Mouse (Mus musculus) forebrain, postnatal 0 days (tissue): ENCODE measurements around the gene Krt8. TPM values are rescaled to one million over a fixed set of nuclear protein-coding genes. Genes with fewer than 3 reads are reported as not detected.

Experiments used
- ATAC-seq: fragments of 200-750 bp; cut with Nextera tagmentation; 2 replicates; pipeline ENCODE4 v1.8.0; 2017; ENCODE audit warnings: mild to moderate bottlenecking, moderate library complexity
- DNase-seq: peaks from one replicate; pipeline ENCODE4 v3.0.0-alpha.2; 2015
- H3K27ac ChIP-seq: fragments of 300-500 bp; sonication (generic); 2 replicates; pipeline ENCODE4 v1.5.1; 2014; ENCODE audit warnings: low read depth, mild to moderate bottlenecking, antibody characterized with exemption, low read length, moderate library complexity, mixed read lengths
- H3K27me3 ChIP-seq: fragments of 300-500 bp; sonication (generic); 2 replicates; pipeline ENCODE4 v1.6.1; 2014; ENCODE audit warnings: mild to moderate bottlenecking, low read length, mixed read lengths; ENCODE audit not compliant: insufficient read depth
- H3K36me3 ChIP-seq: fragments of 300-500 bp; sonication (generic); 2 replicates; pipeline ENCODE4 v1.6.1; 2014; ENCODE audit warnings: mild to moderate bottlenecking, moderate library complexity; ENCODE audit not compliant: insufficient read depth
- H3K4me1 ChIP-seq: fragments of 300-500 bp; sonication (generic); 2 replicates; pipeline ENCODE4 v1.6.1; 2014; ENCODE audit warnings: antibody characterized with exemption; ENCODE audit not compliant: insufficient read depth
- H3K4me2 ChIP-seq: fragments of 300-500 bp; sonication (generic); 2 replicates; pipeline ENCODE4 v1.6.1; 2014; ENCODE audit warnings: low read depth, mild to moderate bottlenecking, moderate library complexity
- H3K4me3 ChIP-seq: fragments of 300-500 bp; sonication (generic); 2 replicates; pipeline ENCODE4 v1.5.1; 2014; ENCODE audit warnings: low read depth, low read length, mixed read lengths
- H3K9ac ChIP-seq: fragments of 300-500 bp; sonication (generic); 2 replicates; pipeline ENCODE4 v1.6.1; 2014; ENCODE audit warnings: mild to moderate bottlenecking
- H3K9me3 ChIP-seq: fragments of 300-500 bp; sonication (generic); 2 replicates; pipeline ENCODE4 v1.6.1; 2016; ENCODE audit warnings: low read length
- CTCF ChIP-seq: sonication (generic); IDR thresholded peaks from 2 replicates; pipeline ENCODE4 v1.5.1; 2016; ENCODE audit warnings: antibody characterized with exemption, control low read depth, low read depth
- WGBS: fragments of 180-500 bp; shearing (Covaris S2); extraction: QIAGEN DNeasy Blood & Tissue Kit; methylation state at CpG from one replicate; pipeline ENCODE4 v1.1.7; 2014; 5-methylcytosine and 5-hydroxymethylcytosine counted together
- polyA plus RNA-seq: library from polyadenylated mRNA; unstranded; fragments of >200 nt; fragmentation: Nextera tagmentation; extraction: Ambion mirVana; gene quantifications from 2 replicates; pipeline ENCODE4 v1.2.1, GENCODE M21; 2015
- total RNA-seq: library from RNA; depleted of rRNA; stranded (reverse); fragments of >200 nt; gene quantifications from 2 replicates; pipeline ENCODE4 v1.2.3, GENCODE M21; 2014

The Krt8 gene
- total and polyA plus RNA-seq, 2 experiments from 2014 or later = 2.2 to 3.9 TPM

GRCm38 (mm10) chr15:101976023-101976422 lies 28.3 kb downstream of the Krt8 start:
- Histone ChIP-seq H3K9ac (no peak overlapping the region), H3K9me3 (no peaks in the 10 kb centered on the region), H3K4me3 (no peak overlapping the region), H3K36me3 (no peaks in the 10 kb centered on the region), H3K27ac (no peak overlapping the region), H3K27me3 (no peaks in the 10 kb centered on the region; the same call in 1 of the 2 replicates), H3K4me2 (no peak overlapping the region), H3K4me1 (peaks cover 6% of the 10 kb centered on the region; the same call in 1 of the 2 replicates)
- WGBS = 81% methylated on average over 5 of the region's 5 CpGs
- ATAC-seq = no peak
- no peak for DNase-seq
- TF ChIP-seq CTCF = no peak

GRCm38 (mm10) chr15:101974083-101974845 lies 30.0 kb downstream of the Krt8 start:
- no peak overlapping the region for H3K27ac ChIP-seq
- H3K27me3 ChIP-seq = no peaks in the 10 kb centered on the region; the same call in 1 of the 2 replicates
- no peak; the same call in 1 of the 2 replicates for ATAC-seq
- DNase-seq = no peak
- TF ChIP-seq CTCF = no peak
- H3K9ac ChIP-seq = no peak overlapping the region
- H3K4me3 ChIP-seq = no peak overlapping the region
- no peak overlapping the region for H3K4me2 ChIP-seq
- no peaks in the 10 kb centered on the region for H3K36me3 ChIP-seq
- H3K9me3 ChIP-seq = no peaks in the 10 kb centered on the region
- 53% methylated on average over 16 of the region's 16 CpGs for WGBS
- peaks cover 6% of the 10 kb centered on the region; the same call in 1 of the 2 replicates for H3K4me1 ChIP-seq

- Histone ChIP-seq H3K4me2 (no peak overlapping the region), H3K27me3 (no peaks in the 10 kb centered on the region; the same call in 1 of the 2 replicates), H3K4me1 (peaks cover 6% of the 10 kb centered on the region; the same call in 1 of the 2 replicates), H3K36me3 (no peaks in the 10 kb centered on the region), H3K27ac (no peak overlapping the region), H3K9me3 (no peaks in the 10 kb centered on the region), H3K9ac (no peak overlapping the region), H3K4me3 (no peak overlapping the region)
- peak; percentile 87 for ATAC-seq
- peak; percentile 97 for DNase-seq
- WGBS = 11% methylated on average over 15 of the region's 15 CpGs
- peak; percentile 99 for TF ChIP-seq CTCF
Measured at GRCm38 (mm10) chr15:101973414-101974077, 30.7 kb downstream of the Krt8 start.

- H3K27me3 ChIP-seq = no peaks in the 10 kb centered on the region; the same call in 1 of the 2 replicates
- no peaks in the 10 kb centered on the region for H3K36me3 ChIP-seq
- H3K9ac ChIP-seq = no peak overlapping the region
- no peaks in the 10 kb centered on the region for H3K4me1 ChIP-seq
- ATAC-seq (peak; percentile 39; the same call in 1 of the 2 replicates), DNase-seq (peak; percentile 63)
- H3K4me3 ChIP-seq = no peak overlapping the region
- no peaks in the 10 kb centered on the region for H3K9me3 ChIP-seq
- no peak overlapping the region for H3K27ac ChIP-seq
- 14% methylated on average over 3 of the region's 6 CpGs for WGBS
- TF ChIP-seq CTCF = peak; percentile 78
- no peak overlapping the region for H3K4me2 ChIP-seq
Measured at GRCm38 (mm10) chr15:101970536-101970935, 33.7 kb downstream of the Krt8 start.

- no peak overlapping the region for H3K27ac ChIP-seq
- DNase-seq = no peak
- ATAC-seq = no peak
- no peaks in the 10 kb centered on the region for H3K27me3 ChIP-seq
- H3K9me3 ChIP-seq = no peaks in the 10 kb centered on the region
- H3K4me1 ChIP-seq = no peaks in the 10 kb centered on the region
- TF ChIP-seq CTCF = no peak
- WGBS = 79% methylated on average over 8 of the region's 8 CpGs
- no peak overlapping the region for H3K4me2 ChIP-seq
- H3K36me3 ChIP-seq = no peaks in the 10 kb centered on the region
- H3K4me3 ChIP-seq = no peak overlapping the region
- H3K9ac ChIP-seq = no peak overlapping the region
Measured at GRCm38 (mm10) chr15:101966808-101967207, 37.5 kb downstream of the Krt8 start.

GRCm38 (mm10) chr15:101958891-101959290 lies 45.4 kb downstream of the Krt8 start:
- Histone ChIP-seq H3K36me3 (no peaks in the 10 kb centered on the region), H3K27me3 (no peaks in the 10 kb centered on the region), H3K4me1 (no peaks in the 10 kb centered on the region), H3K4me3 (no peak overlapping the region), H3K27ac (no peak overlapping the region), H3K4me2 (no peak overlapping the region), H3K9me3 (no peaks in the 10 kb centered on the region), H3K9ac (no peak overlapping the region)
- TF ChIP-seq CTCF = no peak
- ATAC-seq (no peak), DNase-seq (no peak)
- 67% methylated on average over 3 of the region's 3 CpGs for WGBS

GRCm38 (mm10) chr15:101954187-101954586 lies 50.1 kb downstream of the Krt8 start, which contains the start of gene Krt78:
Gene Krt78, minus strand, starts transcription at chr15:101954287.
- Histone ChIP-seq H3K4me3 (no peak within 1 kb of the TSS), H3K4me2 (no peak within 1 kb of the TSS), H3K9me3 (no peaks in the 10 kb centered on the region), H3K27ac (no peak within 1 kb of the TSS), H3K9ac (no peak within 1 kb of the TSS), H3K27me3 (no peaks in the 10 kb centered on the region), H3K4me1 (no peaks in the 10 kb centered on the region), H3K36me3 (no peaks in the 10 kb centered on the region)
- TF ChIP-seq CTCF = no peak
- ATAC-seq = no peak
- WGBS = 84% methylated on average over 9 of the region's 9 CpGs
- no peak for DNase-seq
